Mouse (Mus musculus) T-cell, adult 66 days (primary cell): ENCODE results near the gene Zfand3. TPM values are rescaled to one million over a fixed set of nuclear protein-coding genes. Genes with fewer than 3 reads are reported as not detected.

ENCODE experiments used
- total RNA-seq, 2 experiments: library from RNA; stranded (reverse); gene quantifications; 3 replicates in 1 of 2; 4 replicates in 1 of 2; pipeline ENCODE4 v1.2.4; 2023

The Zfand3 gene
- 10 to 100 TPM; 92.1 to 97.9 TPM for total RNA-seq

GRCm38 (mm10) chr17:30004203-30005102 lies at the start of gene Zfand3:
Gene Zfand3 (plus strand): TSS chr17:30004733.

GRCm38 (mm10) chr17:29970037-29970555 lies 34.4 kb upstream of the Zfand3 start, which contains the start of gene Mdga1:
Gene Mdga1 (minus strand): TSS chr17:29970087.

Other genes with a start within 250 kb of the Zfand3 start
- gene Mdga1, start 34.6 kb upstream of the Zfand3 start, total RNA-seq = under 1 TPM; 0.50 to 0.64 TPM